Mouse (Mus musculus): ENCODE measurements around the gene Cd164l2.

Gene Cd164l2

DNA sequence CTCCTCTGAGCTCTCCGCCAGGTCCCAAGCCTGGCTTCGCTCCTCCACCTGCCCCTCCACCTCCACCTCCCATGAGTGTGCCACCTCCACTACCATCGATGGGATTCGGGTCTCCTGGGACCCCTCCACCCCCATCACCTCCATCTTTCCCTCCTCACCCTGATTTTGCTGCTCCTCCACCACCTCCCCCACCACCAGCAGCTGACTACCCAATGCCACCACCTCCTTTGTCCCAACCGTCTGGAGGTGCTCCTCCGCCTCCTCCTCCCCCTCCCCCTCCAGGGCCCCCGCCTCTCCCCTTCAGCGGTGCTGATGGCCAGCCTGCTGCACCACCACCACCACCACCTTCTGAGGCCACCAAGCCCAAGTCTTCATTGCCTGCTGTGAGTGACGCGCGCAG lies 17.4 kb upstream of the Cd164l2 start:
- no peak for DNase-seq (ENCODE audit: low read depth, low spot score)

- no peak for DNase-seq (ENCODE audit: low read depth, low spot score)
Observed at GRCm38 (mm10) chr4:133195014-133195413, 16.9 kb upstream of the Cd164l2 start.

GRCm38 (mm10) chr4:133196136-133196535 lies 15.8 kb upstream of the Cd164l2 start:
- no peak for DNase-seq (ENCODE audit: low read depth, low spot score)

DNA sequence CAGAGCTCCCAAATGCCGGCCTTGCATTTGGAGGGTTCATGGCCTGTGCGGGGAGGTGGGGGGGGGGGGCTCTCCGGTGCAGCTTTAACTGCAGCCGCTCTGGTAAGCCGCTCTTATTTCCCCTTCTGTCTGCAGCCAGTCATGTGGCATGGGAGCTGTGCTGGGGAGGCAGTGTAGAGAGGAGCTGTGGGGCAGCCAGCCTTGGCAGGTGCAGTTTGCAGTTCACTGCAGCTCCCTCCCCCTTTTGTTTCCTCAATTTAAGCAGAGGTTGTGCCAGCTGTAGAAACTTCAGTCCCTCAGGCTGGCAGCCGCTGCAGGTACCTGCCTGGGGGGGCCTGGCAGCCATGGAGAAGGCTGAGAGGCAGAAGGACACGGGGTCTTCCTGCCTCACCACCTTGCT lies 15.1 kb upstream of the Cd164l2 start:
- DNase-seq (ENCODE audit: low read depth, low spot score): no peak

GRCm38 (mm10) chr4:133197355-133197754 lies 14.6 kb upstream of the Cd164l2 start:
- DNase-seq (ENCODE audit: low read depth, low spot score): no peak

DNA sequence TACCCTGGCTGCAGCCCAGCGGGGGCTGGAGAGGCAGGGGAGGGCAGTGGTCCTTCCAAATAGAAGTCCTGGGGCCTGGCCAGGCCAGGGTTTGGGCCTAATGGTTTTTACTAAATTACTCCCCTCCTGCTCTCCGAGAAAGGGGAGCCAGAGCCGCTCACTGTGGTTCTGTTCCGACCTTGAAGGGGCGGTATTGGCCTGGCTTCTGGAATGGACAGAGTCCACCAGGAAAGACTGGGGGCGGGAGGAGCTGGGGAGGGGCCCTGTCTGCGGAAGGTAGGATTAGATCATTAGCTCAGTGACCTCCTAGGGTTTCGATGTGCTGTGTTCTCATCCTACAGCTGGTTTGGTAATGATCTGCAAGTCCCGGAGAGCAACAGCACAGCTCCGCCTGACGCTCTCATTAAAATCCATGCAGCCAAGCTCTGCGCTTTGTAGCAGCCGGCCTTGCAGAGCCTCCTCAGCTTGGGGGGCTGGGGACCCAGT lies 14.1 kb upstream of the Cd164l2 start:
- DNase-seq (ENCODE audit: low read depth, low spot score): no peak

- DNase-seq (ENCODE audit: low read depth, low spot score): peak; percentile 68
Observed at GRCm38 (mm10) chr4:133198337-133199180, 13.4 kb upstream of the Cd164l2 start.

- no peak for DNase-seq (ENCODE audit: low read depth, low spot score)
Observed at GRCm38 (mm10) chr4:133199743-133200142, 12.2 kb upstream of the Cd164l2 start.

GRCm38 (mm10) chr4:133200343-133200742 lies 11.6 kb upstream of the Cd164l2 start:
- no peak for DNase-seq (ENCODE audit: low read depth, low spot score)

- DNase-seq (ENCODE audit: low read depth, low spot score): no peak
Observed at GRCm38 (mm10) chr4:133201006-133201771, 10.7 kb upstream of the Cd164l2 start.

DNA sequence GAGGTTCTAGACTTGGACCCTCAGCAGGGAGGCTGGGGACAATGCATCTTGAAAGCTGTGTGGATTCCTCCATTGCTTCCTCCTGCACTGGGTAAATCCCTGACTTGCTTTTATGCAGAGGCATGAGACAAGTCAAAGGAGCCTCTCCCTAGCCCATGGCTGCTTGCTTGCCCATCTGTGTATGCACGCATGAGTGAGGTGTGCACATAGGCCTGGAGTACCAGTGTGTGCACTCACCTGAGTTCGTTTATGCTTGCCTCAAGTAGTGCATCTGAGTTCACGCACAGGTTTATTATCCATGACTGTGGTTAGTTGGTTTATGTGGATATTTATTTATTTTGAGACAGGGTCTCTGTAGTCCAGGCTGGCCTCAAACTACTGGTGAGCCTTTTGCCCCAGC lies 9.7 kb upstream of the Cd164l2 start:
- no peak for DNase-seq (ENCODE audit: low read depth, low spot score)

DNA sequence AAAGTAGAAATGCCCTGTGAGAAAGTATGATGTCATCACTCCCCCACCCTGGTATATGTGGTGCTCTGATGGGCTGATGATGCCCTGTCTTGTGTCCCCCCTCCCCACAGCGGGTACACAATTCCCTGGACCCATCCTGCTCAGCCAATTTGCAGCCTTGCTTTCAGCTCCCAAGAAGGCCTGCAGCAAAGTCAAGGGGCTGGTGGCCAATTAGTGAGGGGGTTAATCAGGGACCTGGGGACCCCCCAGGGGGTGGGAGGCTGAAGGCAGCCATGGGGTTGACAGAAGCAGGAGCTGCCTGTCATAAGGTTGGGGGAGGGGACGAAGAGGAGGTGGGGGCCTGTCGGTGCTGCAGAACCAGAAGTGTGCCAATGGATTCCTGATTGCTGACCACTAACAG lies 8.3 kb upstream of the Cd164l2 start:
- no peak for DNase-seq (ENCODE audit: low read depth, low spot score)

DNA sequence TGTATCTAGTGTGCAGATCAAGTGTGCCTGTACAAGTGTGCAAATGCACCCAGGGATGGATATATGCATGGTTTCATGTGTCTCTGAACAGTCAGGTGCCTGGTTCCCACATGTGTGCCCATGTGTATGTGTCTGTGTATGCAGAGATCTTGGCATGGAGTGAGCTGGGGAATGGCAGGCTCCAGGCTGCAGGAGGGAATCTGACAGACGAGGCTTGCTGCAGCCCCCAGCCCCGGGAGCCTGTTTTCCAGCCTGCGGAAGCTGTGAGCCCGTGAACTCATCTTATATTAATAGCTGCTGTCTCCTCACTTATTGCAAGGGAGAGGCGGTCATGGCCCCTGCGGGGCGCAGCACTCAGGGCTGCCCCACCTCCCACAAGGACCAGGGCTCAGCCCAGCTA lies 7.6 kb upstream of the Cd164l2 start:
- DNase-seq (ENCODE audit: low read depth, low spot score): no peak

GRCm38 (mm10) chr4:133209366-133209765 lies 2.6 kb upstream of the Cd164l2 start:
- DNase-seq (ENCODE audit: low read depth, low spot score): peak; percentile 80

DNA sequence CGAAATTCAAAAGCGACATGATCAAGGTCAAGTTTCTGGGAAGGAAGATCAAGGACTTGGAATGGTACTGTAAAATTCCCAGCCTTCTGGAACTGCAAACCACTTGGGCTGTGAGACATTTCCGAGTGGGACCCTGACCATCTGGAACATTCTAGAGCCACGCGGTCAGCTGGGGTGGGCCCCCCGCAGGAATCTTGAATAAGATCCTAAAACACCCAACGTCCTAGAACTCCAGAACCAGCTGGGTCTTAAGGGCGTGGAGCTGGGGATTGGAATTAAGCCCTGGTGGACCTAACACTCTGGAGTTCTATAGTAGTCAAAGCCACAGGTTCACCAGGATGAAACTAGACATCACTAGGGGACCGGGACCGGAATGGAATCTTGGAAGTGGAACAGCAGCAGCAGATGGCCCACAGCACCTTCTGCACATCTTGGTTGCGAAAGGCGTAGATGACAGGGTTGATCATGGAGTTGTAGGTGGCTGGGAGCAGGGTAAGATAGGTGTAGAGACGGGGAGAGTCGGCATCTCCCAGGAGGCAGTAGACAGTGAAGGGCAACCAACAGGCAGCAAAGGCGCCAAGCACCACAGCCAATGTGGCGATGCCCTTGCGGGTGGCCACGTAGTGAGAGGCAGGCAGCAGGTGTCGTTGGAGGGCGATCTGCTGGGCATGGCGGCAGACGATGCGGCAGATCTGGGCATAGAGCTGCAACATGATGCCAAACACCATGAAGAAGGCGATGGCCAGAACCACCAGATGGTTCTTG lies 1.7 kb upstream of the Cd164l2 start:
- no peak for DNase-seq (ENCODE audit: low read depth, low spot score)

GRCm38 (mm10) chr4:133210788-133211390 lies 1.0 kb upstream of the Cd164l2 start:
- no peak for DNase-seq (ENCODE audit: low read depth, low spot score)

DNA sequence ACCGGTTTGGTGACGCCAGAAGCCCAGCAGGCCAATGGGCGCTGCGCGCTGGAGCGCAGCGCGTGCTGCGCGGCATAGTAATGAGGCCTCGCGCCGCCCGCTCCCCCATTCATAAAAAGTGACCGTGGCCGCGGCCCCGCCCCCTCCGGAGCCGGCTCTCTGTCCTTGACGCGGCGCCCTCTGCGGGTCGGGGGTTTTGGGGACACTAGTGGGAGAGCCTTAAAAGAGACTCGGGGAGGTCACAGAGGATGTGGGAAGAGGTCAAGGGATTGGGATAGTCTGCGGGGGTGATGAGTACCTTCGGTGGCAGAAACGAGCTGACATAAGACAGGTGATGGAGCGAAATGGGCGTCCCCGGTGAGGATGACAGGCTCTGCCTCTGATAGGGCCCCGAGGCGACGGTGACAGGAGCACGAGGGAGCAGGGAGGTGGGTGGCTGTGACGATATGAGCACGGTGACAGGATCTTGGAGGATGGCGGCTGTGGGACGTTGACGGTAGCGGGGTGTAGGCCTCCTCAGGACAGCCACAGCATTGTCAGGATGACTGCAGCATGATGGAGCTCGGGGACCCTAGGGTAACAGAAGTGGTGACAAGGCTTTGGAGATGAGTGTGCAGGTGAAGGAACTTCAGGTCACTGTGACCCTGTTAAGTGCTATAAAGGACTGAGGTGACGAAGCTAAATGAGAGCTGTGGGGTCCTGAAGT lies 784 bp downstream of the Cd164l2 start:
- peak; percentile 91 for DNase-seq (ENCODE audit: low read depth, low spot score)

DNA sequence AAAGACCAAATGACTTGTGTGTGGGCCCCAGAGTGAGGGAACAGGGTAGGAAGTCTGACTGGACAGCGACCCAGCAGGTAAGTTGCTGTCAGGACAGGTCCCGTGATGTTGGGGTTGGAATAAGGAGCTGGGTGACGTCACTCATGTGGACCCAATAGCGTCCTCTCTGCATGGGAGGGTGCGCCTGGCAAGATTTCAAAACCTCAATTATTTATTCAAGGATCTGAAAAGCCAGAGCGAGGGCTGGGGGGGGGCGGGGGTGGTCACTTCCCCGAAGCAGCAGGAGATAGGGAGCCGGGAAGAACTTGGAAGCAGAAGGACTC lies 1.3 kb downstream of the Cd164l2 start:
- DNase-seq (ENCODE audit: low read depth, low spot score): no peak

DNA sequence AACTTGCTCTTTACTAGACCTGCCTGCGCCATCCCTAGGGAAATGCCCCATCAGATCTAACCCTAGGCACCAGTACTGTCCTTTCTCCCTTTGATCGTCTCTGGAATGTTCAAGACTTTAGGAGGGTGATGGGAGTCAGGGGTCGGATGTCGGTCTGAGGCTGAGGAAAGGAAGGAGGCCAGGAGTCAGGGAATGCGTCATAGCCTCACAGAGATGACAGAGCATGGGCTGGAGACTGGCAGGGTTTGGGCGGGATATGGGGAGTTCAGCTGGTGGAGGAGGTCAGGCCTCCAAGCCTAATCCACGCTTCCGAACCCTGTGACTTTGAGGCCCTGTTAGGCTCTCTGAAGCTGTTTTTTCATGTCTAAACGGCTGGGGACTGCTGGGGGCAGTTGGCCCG lies 1.7 kb downstream of the Cd164l2 start:
- peak; percentile 50 for DNase-seq (ENCODE audit: low read depth, low spot score)

DNA sequence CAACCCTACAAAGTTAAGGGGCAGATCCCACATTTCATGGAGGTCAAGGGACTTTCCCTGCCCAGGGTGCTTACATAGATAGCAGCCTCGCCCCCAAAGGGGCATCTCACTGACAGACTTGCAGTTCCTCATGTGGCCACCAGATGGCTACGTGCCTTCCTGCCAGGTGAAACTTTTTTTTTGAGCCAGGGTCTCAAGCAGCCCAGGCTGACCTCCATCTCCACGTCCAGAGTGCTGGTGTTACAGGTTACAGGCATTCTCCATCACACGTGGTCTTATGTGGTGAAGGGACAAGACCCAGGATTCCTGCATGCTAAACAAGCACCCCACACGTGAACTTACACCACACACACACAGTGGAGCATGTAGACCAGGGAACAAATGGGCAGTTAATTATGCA lies 5.7 kb downstream of the Cd164l2 start:
- DNase-seq (ENCODE audit: low read depth, low spot score): peak; percentile 79

- no peak for DNase-seq (ENCODE audit: low read depth, low spot score)
Observed at GRCm38 (mm10) chr4:133218745-133219144, 6.8 kb downstream of the Cd164l2 start.
